Mouse (Mus musculus) CH12.LX (cell line): ENCODE measurements around the gene Tnpo1.

Experiments used
- ELF1 ChIP-seq: IDR thresholded peaks from 2 replicates; pipeline ENCODE4 v1.6.1; 2014; ENCODE audit warnings: low read depth, mild to moderate bottlenecking, inconsistent platforms, low read length, improper control_type of control experiment
- GABPA ChIP-seq: IDR thresholded peaks from 2 replicates; pipeline ENCODE4 v1.6.1; 2012; ENCODE audit warnings: low read depth, low read length, improper control_type of control experiment, inconsistent platforms; ENCODE audit not compliant: insufficient replicate concordance
- MEF2A ChIP-seq: IDR thresholded peaks from 2 replicates; pipeline ENCODE4 v1.6.1; 2014; ENCODE audit warnings: low read depth, mild to moderate bottlenecking, inconsistent platforms, low read length, improper control_type of control experiment, borderline replicate concordance
- POLR2A ChIP-seq: IDR thresholded peaks from 2 replicates; pipeline ENCODE4 v1.6.1; 2011; ENCODE audit warnings: low read depth, mild to moderate bottlenecking, improper control_type of control experiment, low read length
- RAD21 ChIP-seq: IDR thresholded peaks from 2 replicates; pipeline ENCODE4 v1.6.1; 2011; ENCODE audit warnings: low read depth, mild to moderate bottlenecking, low read length, improper control_type of control experiment, moderate library complexity
- ZC3H11A ChIP-seq: IDR thresholded peaks from 2 replicates; pipeline ENCODE4 v1.6.1; 2012; ENCODE audit warnings: low read depth, mild to moderate bottlenecking, inconsistent platforms, low read length, improper control_type of control experiment
- ZNF384 ChIP-seq: IDR thresholded peaks from 2 replicates; pipeline ENCODE4 v1.6.1; 2012; ENCODE audit warnings: low read depth, low read length, improper control_type of control experiment, inconsistent platforms

- TF ChIP-seq ZC3H11A (no peak), RAD21 (no peak), ZNF384 (no peak), MEF2A (no peak), ELF1 (no peak), GABPA (no peak), POLR2A (no peak)
Observed at GRCm38 (mm10) chr13:98795511-98795910, 130.7 kb downstream of the Tnpo1 start.
